Mouse (Mus musculus) induced T-regulatory cell, adult 2 months (primary cell): ENCODE measurements around the gene Syngap1.

ENCODE experiments used
- DNase-seq: peaks from one replicate; pipeline ENCODE4 v3.0.0-alpha.2; 2012; ENCODE audit warnings: low read depth

The Syngap1 gene

GRCm38 (mm10) chr17:26936921-26937695 is 3.9 kb upstream of the Syngap1 start:
- DNase-seq, result no peak

- DNase-seq, result peak; percentile 61
Measured at GRCm38 (mm10) chr17:26937883-26938695, 3.0 kb upstream of the Syngap1 start.

GRCm38 (mm10) chr17:26938731-26939130 is 2.3 kb upstream of the Syngap1 start:
- DNase-seq, result no peak

- DNase-seq, result peak; percentile 100
Measured at GRCm38 (mm10) chr17:26939178-26939972, 1.7 kb upstream of the Syngap1 start, which contains the start of gene Cuta. TSS of gene Cuta (minus strand) at chr17:26939569.

GRCm38 (mm10) chr17:26939973-26940300 is 1.1 kb upstream of the Syngap1 start:
- no peak for DNase-seq

- DNase-seq, result peak; percentile 25
Measured at GRCm38 (mm10) chr17:26941841-26942570, 953 bp downstream of the Syngap1 start.

- DNase-seq, result no peak
Measured at GRCm38 (mm10) chr17:26945824-26946495, 4.9 kb downstream of the Syngap1 start.

- no peak for DNase-seq
Measured at GRCm38 (mm10) chr17:26946567-26946966, 5.5 kb downstream of the Syngap1 start.

GRCm38 (mm10) chr17:26947231-26948100 is 6.4 kb downstream of the Syngap1 start:
- no peak for DNase-seq

GRCm38 (mm10) chr17:26948316-26949050 is 7.4 kb downstream of the Syngap1 start:
- peak; percentile 53 for DNase-seq

- DNase-seq, result peak; percentile 57
Measured at GRCm38 (mm10) chr17:26949051-26949577, 8.1 kb downstream of the Syngap1 start.

- no peak for DNase-seq
Measured at GRCm38 (mm10) chr17:26949866-26950265, 8.8 kb downstream of the Syngap1 start.

- no peak for DNase-seq
Measured at GRCm38 (mm10) chr17:26950560-26951288, 9.7 kb downstream of the Syngap1 start.

GRCm38 (mm10) chr17:26951406-26951805 is 10.4 kb downstream of the Syngap1 start:
- DNase-seq, result peak; percentile 80

- no peak for DNase-seq
Measured at GRCm38 (mm10) chr17:26951952-26952877, 11.2 kb downstream of the Syngap1 start.

- DNase-seq, result no peak
Measured at GRCm38 (mm10) chr17:26953201-26953600, 12.1 kb downstream of the Syngap1 start.

GRCm38 (mm10) chr17:26953726-26954125 is 12.7 kb downstream of the Syngap1 start:
- DNase-seq, result no peak
